13 mouse cellular contexts compared by ENCODE assay signal in genomic region chr8:81594134-81594714, GRCm38 (mm10).
"Had no signal": no experiment of that assay in that cellular context is flagged by ENCODE, and none has a peak within 500 bp of the region (broad histone marks: within the 10 kb centered on the region; RNA-seq: fewer than 3 reads in every experiment).

No protein-coding gene starts in this region.

- H3K4me3 ChIP-seq: left cerebral cortex, adult 2 months; limb, embryonic 10.5 days; liver, embryonic 15.5 days; midbrain, embryonic 13.5 days; myocyte; neural tube, embryonic 12.5 days had no signal

- H3K4me2 ChIP-seq: liver, embryonic 11.5 days; liver, embryonic 15.5 days; midbrain, embryonic 13.5 days; neural tube, embryonic 12.5 days had no signal

- H3K27me3 ChIP-seq: liver, embryonic 15.5 days; midbrain, embryonic 13.5 days; neural tube, embryonic 12.5 days had no signal

- H3K27ac ChIP-seq: left cerebral cortex, adult 2 months; limb, embryonic 10.5 days; liver, embryonic 15.5 days; midbrain, embryonic 13.5 days; neural tube, embryonic 12.5 days; stomach, postnatal 0 days had no signal

- H3K9ac ChIP-seq: liver, embryonic 15.5 days; midbrain, embryonic 13.5 days; neural tube, embryonic 12.5 days had no signal

- H3K4me1 ChIP-seq: limb, embryonic 10.5 days; liver, embryonic 15.5 days; midbrain, embryonic 13.5 days; neural tube, embryonic 12.5 days had no signal

- DNase-seq: kidney, adult 11 months; kidney, adult 9 months; kidney, postnatal 10 days; kidney, postnatal 4 days; thymus, postnatal 4 days had no signal

- ATAC-seq: midbrain, embryonic 13.5 days had no signal

- H3K36me3 ChIP-seq: limb, embryonic 10.5 days; liver, embryonic 15.5 days; midbrain, embryonic 13.5 days; neural tube, embryonic 12.5 days had no signal

- H3K9me3 ChIP-seq: limb, embryonic 10.5 days; liver, embryonic 15.5 days; midbrain, embryonic 13.5 days; neural tube, embryonic 12.5 days had no signal
